Mouse (Mus musculus) heart, adult 2 months (tissue): ENCODE measurements around the gene Ssbp3.

Experiments used
- CTCF ChIP-seq: fragments of 200-600 bp; IDR thresholded peaks from 2 replicates; pipeline ENCODE4 v1.8.1; 2022; ENCODE audit warnings: antibody characterized with exemption, mild to moderate bottlenecking, moderate library complexity
- EP300 ChIP-seq: fragments of 200-500 bp; IDR thresholded peaks from 2 replicates; pipeline ENCODE4 v1.6.1; 2011; ENCODE audit warnings: low read depth, low read length, control low read depth; ENCODE audit not compliant: insufficient read depth
- POLR2A ChIP-seq: fragments of 200-500 bp; IDR thresholded peaks from 2 replicates; pipeline ENCODE4 v1.6.1; 2011; ENCODE audit warnings: mild to moderate bottlenecking, low read depth, low read length, control low read depth; ENCODE audit not compliant: insufficient read depth

- TF ChIP-seq CTCF (no peak), POLR2A (no peak), EP300 (no peak)
Observed at GRCm38 (mm10) chr4:106913411-106914049, 3.0 kb downstream of the Ssbp3 start.
